Mouse (Mus musculus): ENCODE measurements around the gene Gcc2. TPM values are rescaled to one million over a fixed set of nuclear protein-coding genes. Genes with fewer than 3 reads are reported as not detected.
A peak's percentile ranks its signal among the peaks of the same experiment; 100 is the strongest.
"Not testable (repeated sequence)": the region's sequence is repeated elsewhere in the genome, so short reads cannot be mapped to it uniquely, and the experiment has no call there.

The Gcc2 gene
- polyA plus RNA-seq, 1 experiment from 2014 or later: 57.4 TPM

DNA sequence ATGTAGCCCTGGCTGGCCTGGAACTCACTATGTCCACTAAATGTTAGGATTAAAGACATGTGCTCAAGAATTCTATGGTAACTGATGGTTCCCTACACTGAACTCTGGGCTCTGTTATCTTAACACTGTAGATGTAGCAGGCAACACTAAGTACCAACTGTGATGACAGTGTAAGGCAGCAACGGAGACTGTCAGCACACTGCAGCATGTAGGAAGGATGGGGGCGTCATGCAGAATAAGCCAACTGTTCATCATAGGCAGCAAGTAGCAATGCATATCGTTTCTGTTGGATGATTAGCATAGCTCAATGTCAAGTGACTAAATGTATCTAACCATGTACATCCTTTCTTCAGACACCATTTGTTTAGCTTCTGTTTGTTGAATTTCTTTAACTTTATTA, 38.9 kb downstream of the Gcc2 start:
- 94% methylated on average over 3 of the region's 3 CpGs for WGBS
- peaks cover 81% of the 10 kb centered on the region for H3K36me3 ChIP-seq

DNA sequence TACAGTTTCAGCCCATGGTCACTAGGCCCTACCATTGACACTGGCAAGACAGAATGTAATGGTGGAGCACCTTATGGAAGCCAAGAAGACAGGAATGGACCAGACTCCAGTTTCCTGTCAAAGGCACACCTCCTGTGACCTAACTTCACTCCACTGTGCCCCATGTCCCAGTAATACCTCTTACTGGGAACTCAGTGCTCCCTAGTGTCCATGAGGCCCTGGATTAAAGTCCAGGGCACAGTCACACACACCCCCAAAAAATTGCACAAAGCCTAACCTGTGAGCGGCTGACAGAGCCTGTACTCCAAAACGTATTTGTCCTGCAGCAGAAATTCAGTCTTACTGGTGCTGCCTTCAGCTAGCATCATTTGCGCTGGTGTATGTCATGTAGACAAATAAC, 40.3 kb downstream of the Gcc2 start:
- H3K4me3 ChIP-seq (replicated peaks): no peak overlapping the region
- H3K27ac ChIP-seq (replicated peaks): no peak overlapping the region
- no peaks in the 10 kb centered on the region for H3K9me3 ChIP-seq (replicated peaks)
- no peaks in the 10 kb centered on the region for H3K4me1 ChIP-seq
- no peak overlapping the region for H3K4me2 ChIP-seq (replicated peaks)
- WGBS: 96% methylated on average over 3 of the region's 3 CpGs
- peaks cover 80% of the 10 kb centered on the region for H3K36me3 ChIP-seq
- H3K9ac ChIP-seq: no peak overlapping the region
- no peaks in the 10 kb centered on the region for H3K27me3 ChIP-seq
- ATAC-seq (ENCODE audit: insufficient number of reproducible peaks, low FRiP score, low TSS enrichment, low read depth): no peak

More for the DNA sequence above, 38.9 kb downstream of the Gcc2 start:
- Histone ChIP-seq H3K4me1 (no peaks in the 10 kb centered on the region), H3K9me3 (replicated peaks) (no peaks in the 10 kb centered on the region), H3K27ac (replicated peaks) (no peak overlapping the region), H3K4me2 (replicated peaks) (no peak overlapping the region), H3K4me3 (replicated peaks) (no peak overlapping the region), H3K27me3 (no peaks in the 10 kb centered on the region), H3K9ac (no peak overlapping the region)
- ATAC-seq (ENCODE audit: insufficient number of reproducible peaks, low FRiP score, low TSS enrichment, low read depth): no peak

DNA sequence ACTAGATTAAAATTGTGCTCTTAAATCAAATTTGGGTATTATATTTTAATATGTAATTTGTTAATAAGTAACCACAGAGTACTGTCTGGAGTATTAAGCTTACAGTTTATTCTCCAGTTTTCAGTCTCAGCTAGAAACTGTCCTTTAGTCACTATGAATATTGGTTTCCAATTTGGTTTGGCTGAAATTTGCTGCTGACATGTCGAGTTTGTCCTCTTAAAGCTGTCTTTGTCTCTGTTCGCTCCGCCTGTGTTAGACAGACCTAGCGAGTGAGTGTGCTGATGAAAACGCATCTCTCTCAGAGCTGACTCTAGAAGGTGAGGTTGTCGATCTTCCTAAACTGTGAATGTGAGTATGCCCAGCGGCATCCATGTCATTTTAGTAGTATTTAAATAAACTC, 49.7 kb downstream of the Gcc2 start:
- H3K36me3 ChIP-seq: peaks cover 50% of the 10 kb centered on the region
- 91% methylated on average over 7 of the region's 7 CpGs for WGBS

DNA sequence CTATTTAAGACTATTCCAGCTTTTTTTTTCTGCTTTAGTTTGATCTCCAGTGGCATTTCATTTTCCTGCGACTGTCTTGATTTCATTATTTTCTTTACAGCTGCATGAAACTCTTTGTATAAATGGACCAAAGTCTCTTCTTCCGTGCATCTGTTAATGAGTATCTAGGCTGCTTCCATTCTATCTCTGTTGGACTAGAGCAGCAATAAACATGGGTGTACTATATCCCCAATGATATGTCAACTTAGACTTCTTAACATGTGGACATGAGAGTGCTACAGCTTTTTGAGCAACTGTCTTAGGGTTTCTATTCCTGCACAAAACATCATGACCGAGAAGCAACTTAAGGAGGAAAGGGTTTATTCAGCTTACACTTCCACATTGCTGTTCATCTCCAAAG, 51.6 kb downstream of the Gcc2 start:
- no peak overlapping the region for H3K9ac ChIP-seq

More for the DNA sequence above, 49.7 kb downstream of the Gcc2 start:
- Histone ChIP-seq H3K9ac (no peak overlapping the region), H3K27ac (replicated peaks) (no peak overlapping the region), H3K9me3 (replicated peaks) (no peaks in the 10 kb centered on the region), H3K27me3 (no peaks in the 10 kb centered on the region), H3K4me2 (replicated peaks) (no peak overlapping the region), H3K4me1 (no peaks in the 10 kb centered on the region), H3K4me3 (replicated peaks) (no peak overlapping the region)
- ATAC-seq (ENCODE audit: insufficient number of reproducible peaks, low FRiP score, low TSS enrichment, low read depth): no peak

DNA sequence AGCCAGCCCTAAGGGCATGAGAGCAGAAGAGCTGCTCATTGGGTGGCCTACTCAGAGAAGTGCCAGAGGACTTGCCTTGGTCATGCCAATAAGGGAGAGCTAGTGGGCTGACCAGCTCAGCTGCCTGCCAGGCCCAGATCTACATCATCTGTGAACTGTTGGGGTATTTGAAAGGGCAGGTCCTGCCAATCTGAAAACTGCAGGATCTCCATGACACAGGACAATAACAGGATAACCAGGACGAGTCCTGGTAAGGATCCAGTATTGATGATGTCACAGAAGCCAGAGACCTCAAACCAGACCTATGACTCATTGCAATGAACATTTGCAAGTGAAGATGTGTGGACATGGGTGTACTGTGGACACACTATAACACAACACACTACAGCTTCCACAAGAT, 55.5 kb downstream of the Gcc2 start:
- WGBS: 69% methylated on average over 1 of the region's 1 CpGs
- peaks cover 44% of the 10 kb centered on the region for H3K36me3 ChIP-seq

More for the DNA sequence above, 51.6 kb downstream of the Gcc2 start:
- Histone ChIP-seq H3K9me3 (replicated peaks) (no peaks in the 10 kb centered on the region), H3K27me3 (no peaks in the 10 kb centered on the region), H3K4me3 (replicated peaks) (no peak overlapping the region), H3K27ac (replicated peaks) (no peak overlapping the region), H3K36me3 (peaks cover 46% of the 10 kb centered on the region), H3K4me1 (no peaks in the 10 kb centered on the region), H3K4me2 (replicated peaks) (no peak overlapping the region)
- ATAC-seq (ENCODE audit: insufficient number of reproducible peaks, low FRiP score, low TSS enrichment, low read depth): no peak
- WGBS: 88% methylated on average over 3 of the region's 3 CpGs

GRCm38 (mm10) chr10:58312887-58313286, 57.6 kb downstream of the Gcc2 start:
- Histone ChIP-seq H3K4me2 (replicated peaks) (no peak overlapping the region), H3K4me1 (no peaks in the 10 kb centered on the region), H3K27ac (replicated peaks) (no peak overlapping the region), H3K36me3 (peaks cover 34% of the 10 kb centered on the region), H3K4me3 (replicated peaks) (no peak overlapping the region), H3K9ac (no peak overlapping the region), H3K27me3 (no peaks in the 10 kb centered on the region), H3K9me3 (replicated peaks) (0 out of 2 replicates have a peak, but pooled peaks cover 6% of the 10 kb centered on the region)
- 98% methylated on average over 5 of the region's 5 CpGs for WGBS
- no peak for ATAC-seq (ENCODE audit: insufficient number of reproducible peaks, low FRiP score, low TSS enrichment, low read depth)

More for the DNA sequence above, 55.5 kb downstream of the Gcc2 start:
- Histone ChIP-seq H3K27me3 (no peaks in the 10 kb centered on the region), H3K9me3 (replicated peaks) (0 out of 2 replicates have a peak, but pooled peaks cover 6% of the 10 kb centered on the region), H3K9ac (no peak overlapping the region), H3K27ac (replicated peaks) (no peak overlapping the region), H3K4me3 (replicated peaks) (no peak overlapping the region), H3K4me2 (replicated peaks) (no peak overlapping the region), H3K4me1 (no peaks in the 10 kb centered on the region)
- ATAC-seq (ENCODE audit: insufficient number of reproducible peaks, low FRiP score, low TSS enrichment, low read depth): no peak

GRCm38 (mm10) chr10:58320881-58321280, 65.6 kb downstream of the Gcc2 start:
- Histone ChIP-seq H3K36me3 (no peaks in the 10 kb centered on the region), H3K27ac (replicated peaks) (no peak overlapping the region), H3K27me3 (no peaks in the 10 kb centered on the region), H3K4me1 (peaks cover 8% of the 10 kb centered on the region; the same call in 1 of the 2 replicates), H3K9me3 (replicated peaks) (no peaks in the 10 kb centered on the region), H3K9ac (no peak overlapping the region), H3K4me2 (replicated peaks) (no peak overlapping the region), H3K4me3 (replicated peaks) (no peak overlapping the region)
- WGBS: 58% methylated on average over 3 of the region's 3 CpGs
- ATAC-seq (ENCODE audit: insufficient number of reproducible peaks, low FRiP score, low TSS enrichment, low read depth): no peak

DNA sequence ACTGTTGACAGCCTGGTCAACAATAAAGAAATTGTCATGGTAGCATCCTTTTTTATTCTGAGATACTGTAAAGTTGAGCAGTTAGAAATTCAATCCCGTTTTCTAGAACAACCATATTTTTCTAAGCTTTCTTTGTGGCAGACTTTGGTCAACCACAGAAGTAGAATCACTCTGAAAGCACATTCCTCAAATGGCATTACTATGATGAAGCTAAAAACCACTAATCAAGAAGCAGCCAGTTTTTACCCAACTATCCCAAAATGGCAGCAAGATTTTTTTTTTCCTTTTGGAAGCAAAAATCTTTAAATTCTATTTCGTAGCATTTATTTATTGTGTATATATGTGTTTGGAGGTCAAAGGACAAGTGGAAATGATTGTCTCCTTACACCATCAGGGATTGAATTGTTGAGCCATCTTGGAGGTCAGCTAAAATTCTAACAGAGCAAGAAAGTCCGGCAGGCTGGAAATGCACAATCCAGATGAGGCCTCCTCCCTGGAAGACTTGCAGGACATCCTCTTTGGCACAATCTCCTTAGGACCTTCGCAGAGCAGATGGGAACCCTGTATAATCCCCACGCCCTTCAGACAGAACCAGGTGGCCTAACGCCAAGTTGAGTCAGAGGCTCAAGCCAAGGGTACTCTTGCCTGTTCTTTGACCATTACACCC, 67.2 kb downstream of the Gcc2 start:
- Histone ChIP-seq H3K4me1 (peaks cover 15% of the 10 kb centered on the region), H3K27me3 (no peaks in the 10 kb centered on the region), H3K9me3 (replicated peaks) (no peaks in the 10 kb centered on the region), H3K27ac (replicated peaks) (peak overlapping the region; percentile 94), H3K4me3 (replicated peaks) (peak overlapping the region; percentile 97), H3K9ac (peak overlapping the region; percentile 35; the same call in 1 of the 2 replicates), H3K4me2 (replicated peaks) (peak overlapping the region; percentile 55), H3K36me3 (no peaks in the 10 kb centered on the region)
- WGBS: 22% methylated on average over 6 of the region's 6 CpGs
- no peak for ATAC-seq (ENCODE audit: insufficient number of reproducible peaks, low FRiP score, low TSS enrichment, low read depth)

GRCm38 (mm10) chr10:58323028-58323991, 68.0 kb downstream of the Gcc2 start, which contains the start of gene Lims1:
Gene Lims1, plus strand, starts transcription at chr10:58323466.
- peaks cover 15% of the 10 kb centered on the region for H3K4me1 ChIP-seq
- peak within 1 kb of the TSS; percentile 80 for H3K9ac ChIP-seq
- WGBS: under 1% methylated on average over 85 of the region's 86 CpGs
- peak within 1 kb of the TSS; percentile 94 for H3K27ac ChIP-seq (replicated peaks)
- H3K9me3 ChIP-seq (replicated peaks): no peaks in the 10 kb centered on the region
- peak within 1 kb of the TSS; percentile 97 for H3K4me3 ChIP-seq (replicated peaks)
- no peaks in the 10 kb centered on the region for H3K27me3 ChIP-seq
- no peaks in the 10 kb centered on the region for H3K36me3 ChIP-seq
- H3K4me2 ChIP-seq (replicated peaks): peak within 1 kb of the TSS; percentile 55
- ATAC-seq (ENCODE audit: insufficient number of reproducible peaks, low FRiP score, low TSS enrichment, low read depth): peak; percentile 99

DNA sequence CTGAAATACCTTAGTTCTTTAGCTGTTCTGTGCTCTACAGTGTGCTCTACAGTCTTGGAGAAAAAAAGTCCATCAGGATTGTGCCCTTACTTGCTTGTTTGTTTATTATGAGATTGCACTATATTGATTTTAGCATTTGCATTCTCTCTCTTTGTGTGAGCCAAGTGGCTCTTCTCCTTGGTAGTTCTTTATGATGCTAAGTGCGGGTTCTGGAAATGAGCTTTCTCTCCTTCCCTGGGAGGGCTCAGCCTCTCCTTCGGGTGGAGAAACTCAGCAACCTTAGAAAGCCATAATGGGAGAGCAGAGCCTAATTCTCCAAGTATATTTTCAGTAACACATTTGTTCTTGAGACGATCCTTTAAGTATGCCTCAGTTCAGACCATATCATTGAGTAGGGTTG, 71.0 kb downstream of the Gcc2 start:
- no peak overlapping the region for H3K4me3 ChIP-seq (replicated peaks)
- H3K27me3 ChIP-seq: no peaks in the 10 kb centered on the region
- no peaks in the 10 kb centered on the region for H3K9me3 ChIP-seq (replicated peaks)
- ATAC-seq (ENCODE audit: insufficient number of reproducible peaks, low FRiP score, low TSS enrichment, low read depth): no peak
- no peak overlapping the region for H3K4me2 ChIP-seq (replicated peaks)
- no peak overlapping the region for H3K27ac ChIP-seq (replicated peaks)
- H3K36me3 ChIP-seq: no peaks in the 10 kb centered on the region
- 39% methylated on average over 3 of the region's 3 CpGs for WGBS
- H3K9ac ChIP-seq: no peak overlapping the region
- peaks cover 15% of the 10 kb centered on the region for H3K4me1 ChIP-seq

GRCm38 (mm10) chr10:58327836-58328235, 72.5 kb downstream of the Gcc2 start:
- not testable (repeated sequence) for ATAC-seq (ENCODE audit: insufficient number of reproducible peaks, low FRiP score, low TSS enrichment, low read depth); H3K27ac ChIP-seq (replicated peaks); H3K4me3 ChIP-seq (replicated peaks); H3K9me3 ChIP-seq (replicated peaks); H3K27me3 ChIP-seq; H3K9ac ChIP-seq; H3K4me2 ChIP-seq (replicated peaks); H3K36me3 ChIP-seq
- 93% methylated on average over 6 of the region's 6 CpGs for WGBS
- H3K4me1 ChIP-seq: peaks cover 15% of the 10 kb centered on the region
